Mouse (Mus musculus): ENCODE results near the gene Capn7. TPM values are rescaled to one million over a fixed set of nuclear protein-coding genes. Genes with fewer than 3 reads are reported as not detected.

Capn7 gene
- total and polyA plus RNA-seq, 3 experiments: 23.2 to 83.7 (median 30.0) TPM

GRCm38 (mm10) chr14:31321181-31321580, 15.3 kb upstream of the Capn7 start:
- no peaks in the 10 kb centered on the region for H3K27me3 ChIP-seq (ENCODE audit: control insufficient read depth in 1 of 2, insufficient read depth in 2 of 2, low read length in 2 of 2)
- H3K4me3 ChIP-seq (ENCODE audit: control insufficient read depth in 1 of 2, insufficient read depth in 1 of 2, low read depth in 2 of 2, low read length in 2 of 2): no peak overlapping the region
- no peak overlapping the region for H3K9ac ChIP-seq (ENCODE audit: control insufficient read depth, low read depth, low read length, poor library complexity, severe bottlenecking)
- H3K79me2 ChIP-seq (ENCODE audit: control insufficient read depth, insufficient read depth, low read length, poor library complexity): no peaks in the 10 kb centered on the region
- H3K36me3 ChIP-seq (ENCODE audit: control insufficient read depth in 1 of 2, insufficient read depth in 2 of 2, low read length in 2 of 2): peaks cover 0 to 11% of the 10 kb centered on the region in 2 experiments; a peak in 2 of 4 replicates
- no peak overlapping the region for H3K27ac ChIP-seq (ENCODE audit: control insufficient read depth, low read depth, low read length)
- H3K9me3 ChIP-seq (replicated peaks; ENCODE audit: insufficient read depth, low read length): no peaks in the 10 kb centered on the region
- peaks cover 4 to 12% of the 10 kb centered on the region in 2 experiments; a peak in 3 of 4 replicates for H3K4me1 ChIP-seq (ENCODE audit: control insufficient read depth in 1 of 2, insufficient read depth in 2 of 2, low read length in 2 of 2)
- no peak for DNase-seq (ENCODE audit: low read depth, low spot score)
- no peak for TF ChIP-seq USF1 (IDR thresholded peaks at IDR 0.05; ENCODE audit: low read depth, low read length)
- no peak for TF ChIP-seq RAD21 (IDR thresholded peaks at IDR 0.05; ENCODE audit: low read depth, low read length)
- TF ChIP-seq NELFE (IDR thresholded peaks at IDR 0.05; ENCODE audit: low read depth, low read length): no peak

- no peak for TF ChIP-seq POLR2AphosphoS5 (IDR thresholded peaks at IDR 0.05; ENCODE audit: borderline replicate concordance, low read depth, low read length)
- TF ChIP-seq MAX (IDR thresholded peaks at IDR 0.05; ENCODE audit: low read length): no peak
- TF ChIP-seq NELFE (IDR thresholded peaks at IDR 0.05; ENCODE audit: low read depth, low read length): no peak
- TF ChIP-seq TCF12 (IDR thresholded peaks at IDR 0.05; ENCODE audit: low read depth, low read length): no peak
- TF ChIP-seq ELF1 (IDR thresholded peaks at IDR 0.05; ENCODE audit: low read depth, low read length): no peak
- TF ChIP-seq RAD21 (IDR thresholded peaks at IDR 0.05; ENCODE audit: low read depth, low read length): no peak
- TF ChIP-seq GABPA (IDR thresholded peaks at IDR 0.05; ENCODE audit: low read depth, low read length): no peak
- no peak for TF ChIP-seq USF2 (IDR thresholded peaks at IDR 0.05; ENCODE audit: borderline replicate concordance in 1 of 2, insufficient read depth in 1 of 2, low read depth in 1 of 2, low read length in 2 of 2)
- TF ChIP-seq CHD2 (IDR thresholded peaks at IDR 0.05; ENCODE audit: low read length): no peak
- no peak for TF ChIP-seq TBP (IDR thresholded peaks at IDR 0.05; ENCODE audit: low read depth, low read length)
- TF ChIP-seq CTCF (IDR thresholded peaks at IDR 0.05 in 2 of 3, conservative IDR thresholded peaks at IDR 0.05 in 1 of 3; ENCODE audit: control insufficient read depth in 1 of 3, insufficient read depth in 1 of 3, low read depth in 2 of 3, low read length in 3 of 3, poor library complexity in 1 of 3, severe bottlenecking in 1 of 3): no peak
- TF ChIP-seq USF1 (IDR thresholded peaks at IDR 0.05; ENCODE audit: low read depth, low read length): no peak
- no peak for TF ChIP-seq MYB (IDR thresholded peaks at IDR 0.05; ENCODE audit: low read depth, low read length)
- no peak for TF ChIP-seq POLR2A (IDR thresholded peaks at IDR 0.05; ENCODE audit: control insufficient read depth in 1 of 2, insufficient read depth in 1 of 2, low read depth in 1 of 2, low read length in 2 of 2, poor library complexity in 1 of 2)
- no peak for TF ChIP-seq UBTF (IDR thresholded peaks at IDR 0.05; ENCODE audit: borderline replicate concordance, insufficient read depth, low read depth, low read length)
- no peak for TF ChIP-seq MXI1 (IDR thresholded peaks at IDR 0.05; ENCODE audit: low read depth, low read length)
- Histone ChIP-seq H3K9ac (ENCODE audit: control insufficient read depth, low read depth, low read length, poor library complexity, severe bottlenecking) (no peak overlapping the region), H3K9me3 (replicated peaks; ENCODE audit: insufficient read depth, low read length) (no peaks in the 10 kb centered on the region), H3K27me3 (ENCODE audit: control insufficient read depth in 1 of 2, insufficient read depth in 2 of 2, low read length in 2 of 2) (no peaks in the 10 kb centered on the region), H3K27ac (ENCODE audit: control insufficient read depth, low read depth, low read length) (no peak overlapping the region), H3K36me3 (ENCODE audit: control insufficient read depth in 1 of 2, insufficient read depth in 2 of 2, low read length in 2 of 2) (peaks cover 0 to 11% of the 10 kb centered on the region in 2 experiments; a peak in 2 of 4 replicates), H3K4me1 (ENCODE audit: control insufficient read depth in 1 of 2, insufficient read depth in 2 of 2, low read length in 2 of 2) (peaks cover 4 to 12% of the 10 kb centered on the region in 2 experiments), H3K4me3 (ENCODE audit: control insufficient read depth in 1 of 2, insufficient read depth in 1 of 2, low read depth in 2 of 2, low read length in 2 of 2) (no peak overlapping the region), H3K79me2 (ENCODE audit: control insufficient read depth, insufficient read depth, low read length, poor library complexity) (no peaks in the 10 kb centered on the region)
- no peak for DNase-seq (ENCODE audit: low read depth, low spot score)
Observed at GRCm38 (mm10) chr14:31322191-31322590, 14.2 kb upstream of the Capn7 start.

Measured in MEL (cell line).